Mouse (Mus musculus) retina, embryonic 14.5 days (tissue): ENCODE results near the gene Pmvk.
"Not testable (repeated sequence)": the region's sequence is repeated elsewhere in the genome, so short reads cannot be mapped to it uniquely, and the experiment has no call there.

Source experiments
- DNase-seq: peaks from one replicate; pipeline ENCODE4 v3.0.0-alpha.2; 2015; ENCODE audit warnings: low spot score

Gene Pmvk

DNA sequence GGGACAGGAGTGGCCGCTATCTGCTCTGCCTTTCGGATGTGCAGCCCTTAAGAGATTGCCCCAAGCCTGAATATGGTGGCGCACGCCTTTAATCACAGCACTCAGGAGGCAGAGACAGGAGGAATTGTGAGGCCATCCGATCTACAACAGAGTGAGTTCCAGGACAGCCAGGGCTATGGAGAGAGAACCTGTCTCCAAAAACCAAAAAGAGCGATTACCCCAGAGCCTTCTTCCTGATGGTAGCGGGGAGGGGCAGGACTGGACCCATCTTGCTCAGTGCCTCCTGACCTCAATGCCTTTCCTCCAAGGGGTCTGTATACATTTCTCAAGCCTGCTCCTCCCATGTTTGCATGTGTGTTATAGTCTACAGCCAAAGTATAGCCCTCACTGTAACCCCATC is 25.3 kb upstream of the Pmvk start:
- DNase-seq, result not testable (repeated sequence)

DNA sequence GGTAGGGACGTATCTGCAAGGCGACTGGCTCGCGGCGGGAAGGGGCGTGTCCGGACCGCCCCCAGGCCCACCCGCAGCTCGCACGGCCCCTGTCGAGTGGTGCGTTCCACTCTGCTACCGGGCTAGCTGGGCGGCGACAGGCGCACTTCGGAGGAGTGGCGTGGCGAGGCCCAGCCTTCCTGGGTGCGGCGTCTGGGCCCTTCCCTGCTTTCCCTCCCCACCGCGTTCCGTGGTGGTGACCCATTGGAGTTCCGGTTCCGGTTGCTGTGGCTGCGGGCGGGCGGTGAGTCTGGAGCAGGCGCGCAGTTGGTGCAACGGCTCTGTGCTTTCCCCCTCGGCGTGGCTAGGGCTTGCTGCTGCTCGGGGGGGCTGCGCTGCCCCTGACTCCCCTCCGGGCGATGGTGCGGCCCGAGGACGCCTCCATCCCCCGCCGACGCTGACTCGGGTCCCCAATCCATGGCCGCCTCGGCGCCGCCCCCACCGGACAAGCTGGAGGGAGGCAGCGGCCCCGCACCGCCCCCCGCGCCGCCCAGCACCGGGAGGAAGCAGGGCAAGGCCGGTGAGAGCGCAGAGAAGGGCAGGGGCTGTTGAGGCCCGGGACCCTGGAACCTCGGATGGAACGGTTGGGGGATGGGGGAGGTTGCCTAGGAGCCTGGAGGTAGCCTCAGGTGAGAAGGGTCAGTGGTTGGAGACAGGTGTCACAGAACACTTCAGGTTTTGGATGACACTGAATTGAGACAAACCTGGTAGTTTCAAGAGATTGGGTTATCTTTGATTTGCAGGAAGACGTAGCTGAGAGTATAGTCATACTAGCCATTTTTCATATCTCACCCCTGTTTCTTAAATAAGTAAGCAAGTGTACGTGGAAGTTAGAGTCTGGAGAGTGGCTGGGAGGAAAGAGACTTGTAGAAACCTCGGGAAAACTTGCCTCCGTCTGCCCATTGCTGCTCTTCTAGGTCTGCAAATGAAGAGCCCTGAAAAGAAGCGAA is 23.9 kb upstream of the Pmvk start, which contains the start of gene Pygo2:
TSS of gene Pygo2 (plus strand) at position 44 of the 989 bp plus-strand sequence.
- DNase-seq, result peak; percentile 93

GRCm38 (mm10) chr3:89432606-89433005 is 21.7 kb upstream of the Pmvk start:
- DNase-seq, result no peak

DNA sequence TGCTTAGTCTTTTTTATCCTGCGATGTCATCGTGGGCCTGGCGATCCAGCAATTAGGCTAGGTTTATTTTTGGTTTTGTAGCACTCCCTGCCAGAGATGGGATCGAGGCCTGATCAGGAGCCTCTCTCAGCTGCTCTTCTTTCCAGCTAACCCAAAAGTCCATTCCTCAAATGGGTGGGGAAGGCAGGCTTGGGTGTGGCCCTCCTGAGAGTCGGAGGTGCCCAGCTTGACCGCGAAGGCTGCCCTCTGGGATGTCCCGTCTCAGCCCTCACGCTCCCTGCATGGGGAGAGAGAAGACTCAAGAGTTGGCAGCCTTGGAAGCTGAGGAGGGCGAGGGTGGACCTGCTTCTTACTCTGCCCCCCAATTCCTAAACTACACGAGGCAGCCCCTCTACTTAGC is 19.8 kb upstream of the Pmvk start:
- no peak for DNase-seq

GRCm38 (mm10) chr3:89435041-89435440 is 19.3 kb upstream of the Pmvk start:
- DNase-seq, result no peak

- DNase-seq, result peak; percentile 84
Observed at GRCm38 (mm10) chr3:89436176-89437113, 17.9 kb upstream of the Pmvk start, which contains the start of gene Pbxip1. Gene Pbxip1 (plus strand): TSS chr3:89436706.

DNA sequence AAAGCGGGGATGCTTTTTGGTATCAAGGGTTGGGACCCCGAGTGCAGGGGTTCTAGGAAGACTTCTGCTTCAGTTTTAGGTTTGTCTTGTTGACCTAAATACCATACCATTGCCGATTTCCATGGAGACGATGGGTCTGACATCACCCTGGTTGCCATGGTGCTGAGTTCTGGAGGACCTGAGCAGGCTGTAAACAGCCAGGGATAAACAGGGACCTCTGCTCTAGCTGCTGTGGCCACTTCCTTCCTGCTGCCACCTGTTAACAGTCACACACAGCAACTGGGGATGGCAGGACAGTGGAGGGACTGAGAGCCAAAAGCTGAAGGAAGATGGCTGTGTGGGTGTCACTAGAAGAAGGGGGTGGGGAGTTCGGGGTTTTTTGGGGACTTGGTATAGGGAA is 17.1 kb upstream of the Pmvk start:
- DNase-seq, result peak; percentile 60

DNA sequence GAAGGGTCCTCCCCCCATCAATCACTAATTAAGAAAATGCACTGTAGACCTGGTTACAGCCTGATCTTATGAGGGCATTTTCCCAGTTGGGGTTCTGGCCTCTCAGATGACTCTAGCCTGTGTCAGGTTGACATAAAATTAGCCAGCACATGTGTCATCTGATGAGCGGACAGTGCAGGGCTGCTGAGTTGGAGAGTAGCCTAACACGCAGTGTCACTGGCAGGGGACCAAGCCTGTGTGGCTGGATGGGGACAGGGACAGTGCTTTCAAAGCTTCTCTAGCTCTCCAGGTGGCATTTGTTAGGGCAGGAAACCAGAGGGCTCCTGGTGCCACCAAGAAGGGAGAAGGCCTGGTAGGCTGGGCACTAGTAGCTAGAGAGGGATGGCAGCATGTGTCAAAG is 13.7 kb upstream of the Pmvk start:
- no peak for DNase-seq

GRCm38 (mm10) chr3:89448720-89449537 is 5.4 kb upstream of the Pmvk start:
- no peak for DNase-seq

- DNase-seq, result peak; percentile 82
Observed at GRCm38 (mm10) chr3:89449541-89449940, 4.8 kb upstream of the Pmvk start.

DNA sequence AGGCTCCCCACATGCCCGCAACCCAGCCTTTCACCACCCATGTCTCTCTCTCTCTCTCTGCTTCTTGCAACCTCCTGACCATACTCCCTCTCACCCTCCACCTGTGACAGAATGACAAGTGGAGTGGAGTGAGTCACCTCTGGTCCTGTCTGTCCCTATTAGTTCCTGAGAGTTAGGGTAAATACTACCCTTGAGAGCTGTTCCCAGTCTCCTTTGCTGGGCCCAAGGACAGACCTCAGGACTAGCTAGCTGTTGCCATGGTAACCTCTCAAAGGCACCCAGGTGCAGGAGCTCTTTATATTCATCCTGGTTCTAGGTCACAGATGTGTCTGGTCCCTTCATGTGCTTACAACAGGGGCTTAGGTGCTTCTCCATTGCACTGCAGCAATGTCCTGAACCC is 2.4 kb upstream of the Pmvk start:
- DNase-seq, result no peak

DNA sequence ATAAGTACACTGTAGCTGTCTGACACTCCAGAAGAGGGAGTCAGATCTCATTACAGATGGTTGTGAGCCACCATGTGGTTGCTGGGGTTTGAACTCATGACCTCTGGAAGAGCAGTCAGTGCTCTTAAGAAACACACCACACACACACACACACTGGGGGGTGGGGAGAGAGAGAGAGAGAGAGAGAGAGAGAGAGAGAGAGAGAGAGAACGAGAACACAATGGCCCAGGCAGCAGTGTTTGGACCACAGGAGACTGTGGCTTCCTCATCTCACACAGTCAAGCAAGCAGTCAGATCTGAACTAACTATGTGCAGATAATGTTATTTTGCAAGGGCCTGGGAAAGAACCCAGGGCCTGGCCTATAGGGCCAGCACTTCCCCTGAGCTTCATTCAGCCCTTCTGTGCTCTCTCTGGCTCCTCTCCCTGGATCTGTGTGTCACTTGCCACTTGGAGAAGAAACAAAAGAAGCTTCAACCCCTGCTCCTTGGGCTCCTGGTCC is 1.5 kb downstream of the Pmvk start:
- DNase-seq, result no peak

DNA sequence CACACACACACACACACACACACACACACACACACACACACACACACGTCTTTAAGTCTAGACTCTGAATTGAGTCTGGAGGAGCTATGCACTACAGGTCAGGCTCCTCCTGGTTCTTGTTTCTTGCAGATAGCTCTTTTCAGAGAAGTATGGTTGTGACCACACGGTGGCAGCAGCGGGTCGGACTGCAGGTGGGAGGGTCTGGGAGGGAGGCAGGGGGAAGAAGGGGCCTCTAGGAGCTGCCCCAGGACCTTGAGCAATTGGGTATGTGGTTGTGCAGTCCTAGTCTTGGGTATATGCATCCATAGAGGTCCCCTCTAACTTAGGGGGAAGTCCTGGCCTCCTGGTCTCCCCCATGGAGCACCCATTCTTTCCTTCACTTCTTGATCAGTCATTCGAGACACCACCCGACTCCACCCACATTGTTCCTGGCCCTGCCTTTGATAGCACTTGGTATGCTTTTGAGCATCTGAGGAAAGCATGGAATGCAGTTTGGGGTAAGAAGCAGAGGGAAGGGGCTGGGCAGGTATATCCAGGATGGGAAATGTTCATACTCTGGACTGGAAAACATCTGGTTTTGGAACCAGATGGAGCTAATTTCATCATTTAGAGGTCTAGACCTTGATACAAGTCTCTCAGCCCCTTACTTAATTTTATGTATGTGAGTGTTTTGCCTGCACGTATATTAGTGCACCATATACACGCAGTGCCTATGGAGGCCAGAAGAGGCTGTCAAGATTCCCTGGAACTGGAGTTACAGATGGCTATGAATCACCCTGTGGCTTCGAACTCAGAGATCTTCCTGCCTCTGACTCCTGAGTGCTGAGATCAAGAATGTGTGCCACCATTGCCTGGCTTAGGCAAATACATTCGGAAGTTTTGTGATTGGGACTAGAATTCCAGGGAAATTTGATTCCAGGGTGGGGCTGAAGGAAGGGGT is 2.7 kb downstream of the Pmvk start:
- peak; percentile 84 for DNase-seq

DNA sequence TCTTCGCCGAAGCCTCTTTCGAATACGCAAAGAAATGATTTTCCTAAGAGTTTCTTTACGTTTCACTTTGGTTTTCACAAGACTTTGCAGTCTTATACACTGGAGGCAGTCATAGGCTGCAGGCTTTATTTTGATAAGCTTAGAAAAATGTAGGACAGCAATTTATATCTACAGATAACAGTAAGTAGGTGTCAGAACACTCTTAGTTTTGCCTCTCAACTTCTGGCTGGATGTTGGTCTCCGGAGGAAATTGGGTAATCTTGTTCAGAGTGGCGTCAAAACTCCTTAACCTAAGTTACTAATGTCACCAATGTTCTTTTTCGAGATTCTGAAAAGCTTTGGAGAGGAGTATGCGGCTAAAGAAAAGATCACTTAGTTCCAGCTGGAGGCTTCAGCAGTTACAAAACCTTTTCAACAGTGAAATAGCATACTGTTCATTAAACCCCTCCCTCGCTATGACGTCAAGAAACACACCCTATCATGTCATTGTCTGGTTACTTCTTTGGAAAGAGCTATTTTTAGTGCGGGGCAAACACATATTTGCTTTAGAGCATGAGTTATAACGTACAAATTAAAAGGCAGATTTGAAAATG is 4.1 kb downstream of the Pmvk start:
- no peak for DNase-seq

GRCm38 (mm10) chr3:89458965-89459807 is 4.8 kb downstream of the Pmvk start:
- DNase-seq, result peak; percentile 90

DNA sequence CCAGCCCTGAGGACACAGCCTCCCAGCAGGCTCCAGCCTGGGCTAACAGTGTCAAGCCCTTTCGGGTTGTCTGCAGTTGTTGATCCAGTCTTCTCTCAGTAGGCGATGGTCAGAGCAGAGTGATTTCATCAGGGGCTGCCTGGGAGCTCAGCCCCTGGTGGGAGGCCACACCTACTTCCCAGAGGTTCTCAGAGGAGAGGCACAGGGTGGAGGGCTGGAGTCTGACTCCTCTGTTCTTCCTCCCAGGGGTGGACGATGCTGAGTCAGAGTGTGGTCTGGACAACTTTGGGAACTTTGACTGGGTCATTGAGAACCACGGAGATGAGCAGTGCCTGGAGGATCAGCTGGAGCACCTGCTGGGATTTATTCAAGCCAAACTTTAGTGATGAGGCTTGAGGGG is 13.9 kb downstream of the Pmvk start:
- no peak for DNase-seq

GRCm38 (mm10) chr3:89472280-89472679 is 17.9 kb downstream of the Pmvk start:
- no peak for DNase-seq

DNA sequence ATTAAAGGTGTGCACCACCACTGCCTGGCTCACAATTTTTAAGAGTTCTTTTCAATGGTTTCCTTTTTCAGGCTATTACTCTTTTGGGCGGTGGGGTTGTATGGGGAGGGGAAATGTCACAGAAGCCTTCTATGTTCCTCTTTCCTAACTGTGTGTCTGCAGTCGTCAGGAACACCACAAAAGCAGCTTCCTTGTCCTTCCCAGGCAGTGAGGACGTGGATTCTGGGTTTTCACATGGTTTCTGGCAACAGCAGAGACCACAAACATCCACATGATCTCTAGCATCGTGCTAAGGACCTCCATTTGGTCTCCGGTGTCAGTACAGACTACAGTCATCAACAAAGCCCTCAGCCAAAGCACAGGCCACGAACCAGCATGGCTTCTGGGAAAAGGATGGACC is 19.5 kb downstream of the Pmvk start:
- no peak for DNase-seq

- DNase-seq, result no peak
Observed at GRCm38 (mm10) chr3:89479055-89479454, 24.7 kb downstream of the Pmvk start.
